In the genomic region with DNA sequence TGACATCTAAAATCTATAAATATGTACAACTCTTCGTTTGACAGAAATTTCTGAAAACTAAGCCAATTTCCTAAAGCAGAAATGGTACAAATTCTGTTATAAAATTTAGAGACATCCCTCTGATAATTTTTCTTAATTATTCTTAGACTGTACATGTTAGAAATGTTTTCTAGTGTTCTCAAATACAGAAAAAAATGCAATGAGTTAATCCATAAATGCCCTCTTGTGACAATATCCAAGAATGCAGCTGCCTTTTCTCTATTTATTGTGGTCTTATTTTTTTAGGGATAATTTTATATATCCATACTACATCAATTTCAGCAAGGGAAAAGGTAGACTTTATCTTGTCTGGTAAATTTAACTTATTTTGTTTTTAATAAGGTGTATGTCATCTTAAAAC, we compare ENCODE assay signal across 28 mouse cellular contexts.
DNase-seq lines count a peak whose midpoint lies in the region; ATAC-seq and TF ChIP-seq lines count a peak whose summit lies in the region.
"Had no signal": no experiment of that assay in that cellular context is flagged by ENCODE, and none has a peak within 500 bp of the region (broad histone marks: within the 10 kb centered on the region; RNA-seq: fewer than 3 reads in every experiment).

No protein-coding gene starts in this region.

- no peak overlapping the region for H3K27ac ChIP-seq in forebrain, embryonic 14.5 days (ENCODE audit: low read depth, low read length)
- H3K27ac ChIP-seq in forebrain, embryonic 11.5 days (ENCODE audit: low read depth, low read length), result no peak overlapping the region
- H3K27ac ChIP-seq in layer of hippocampus, adult 2 months, result peak overlapping the region; percentile 44
- H3K27ac ChIP-seq in midbrain, embryonic 11.5 days (ENCODE audit: low read depth, low read length), result no peak overlapping the region
- no peak overlapping the region for H3K27ac ChIP-seq in midbrain, embryonic 10.5 days (replicated peaks)
- H3K27ac ChIP-seq: embryonic facial prominence, embryonic 12.5 days; forebrain, embryonic 15.5 days; heart, embryonic 10.5 days; hindbrain, embryonic 15.5 days; intestine, embryonic 15.5 days; kidney, embryonic 15.5 days; limb, embryonic 12.5 days; stomach, embryonic 15.5 days had no signal

- no peak for TF ChIP-seq POLR2A in brain, embryonic 14.5 days (IDR thresholded peaks at IDR 0.05; ENCODE audit: borderline replicate concordance, extremely low read depth, insufficient read depth, insufficient read length, poor library complexity, severe bottlenecking)

- H3K9ac ChIP-seq in forebrain, embryonic 14.5 days (ENCODE audit: low read length), result no peak overlapping the region
- no peak overlapping the region for H3K9ac ChIP-seq in forebrain, embryonic 11.5 days (ENCODE audit: low read length)
- no peak overlapping the region for H3K9ac ChIP-seq in midbrain, embryonic 11.5 days (ENCODE audit: low read length)
- H3K9ac ChIP-seq: embryonic facial prominence, embryonic 12.5 days; forebrain, embryonic 15.5 days; hindbrain, embryonic 15.5 days; intestine, embryonic 15.5 days; kidney, embryonic 15.5 days; limb, embryonic 12.5 days; liver, postnatal 0 days; stomach, embryonic 15.5 days had no signal

- H3K4me3 ChIP-seq in forebrain, embryonic 14.5 days (ENCODE audit: low read depth, low read length), result no peak overlapping the region
- no peak overlapping the region for H3K4me3 ChIP-seq in forebrain, embryonic 11.5 days (ENCODE audit: low read depth, low read length)
- H3K4me3 ChIP-seq in layer of hippocampus, adult 2 months, result no peak overlapping the region
- no peak overlapping the region for H3K4me3 ChIP-seq in midbrain, embryonic 11.5 days (ENCODE audit: low read depth, low read length)
- no peak overlapping the region for H3K4me3 ChIP-seq in midbrain, embryonic 10.5 days
- H3K4me3 ChIP-seq: embryonic facial prominence, embryonic 12.5 days; erythroblast, embryonic 14.5 days; forebrain, embryonic 15.5 days; heart, embryonic 10.5 days; hindbrain, embryonic 15.5 days; intestine, embryonic 15.5 days; kidney, embryonic 15.5 days; limb, embryonic 12.5 days; stomach, embryonic 15.5 days had no signal

- no peak for ATAC-seq in forebrain, embryonic 14.5 days
- ATAC-seq in forebrain, embryonic 11.5 days (replicated peaks; ENCODE audit: low FRiP score), result no peak
- no peak for ATAC-seq in midbrain, embryonic 11.5 days (ENCODE audit: low FRiP score)
- ATAC-seq: forebrain, embryonic 15.5 days; intestine, embryonic 15.5 days; liver, postnatal 0 days; midbrain, embryonic 16.5 days; Patski had no signal

- peak; percentile 85 for TF ChIP-seq CTCF in layer of hippocampus, adult 2 months (conservative IDR thresholded peaks at IDR 0.05)
- TF ChIP-seq CTCF in brain, embryonic 14.5 days (IDR thresholded peaks at IDR 0.05; ENCODE audit: borderline replicate concordance, extremely low read depth, insufficient read depth, insufficient read length), result no peak

- H3K27me3 ChIP-seq in forebrain, embryonic 14.5 days (replicated peaks; ENCODE audit: control insufficient read depth, insufficient read depth, low read length), result no peaks in the 10 kb centered on the region
- no peaks in the 10 kb centered on the region for H3K27me3 ChIP-seq in forebrain, embryonic 11.5 days (ENCODE audit: control insufficient read depth, insufficient read depth, low read length)
- H3K27me3 ChIP-seq in midbrain, embryonic 11.5 days (ENCODE audit: control insufficient read depth, insufficient read depth, low read length), result no peaks in the 10 kb centered on the region
- H3K27me3 ChIP-seq in midbrain, embryonic 10.5 days (ENCODE audit: low read depth, poor library complexity, severe bottlenecking), result no peaks in the 10 kb centered on the region
- H3K27me3 ChIP-seq: embryonic facial prominence, embryonic 12.5 days; forebrain, embryonic 15.5 days; hindbrain, embryonic 15.5 days; intestine, embryonic 15.5 days; kidney, embryonic 15.5 days; limb, embryonic 12.5 days; stomach, embryonic 15.5 days had no signal

- peak; percentile 61 for DNase-seq in forebrain, embryonic 14.5 days (ENCODE audit: low spot score)
- DNase-seq in forebrain, embryonic 11.5 days (ENCODE audit: low spot score), result no peak
- no peak for DNase-seq in layer of hippocampus, adult 2 months (ENCODE audit: low spot score in 2 of 2)
- no peak for DNase-seq in layer of hippocampus, postnatal 25 days (ENCODE audit: extremely low spot score in 1 of 2, low spot score in 1 of 2)
- DNase-seq in midbrain, embryonic 11.5 days (ENCODE audit: low spot score, missing footprints), result peak; percentile 66
- no peak for DNase-seq in midbrain, embryonic 10.5 days (ENCODE audit: low spot score)
- peak; percentile 53 for DNase-seq in brain, embryonic 14.5 days (ENCODE audit: low read depth)
- DNase-seq in urinary bladder, postnatal 4 days (ENCODE audit: low spot score in 2 of 2), result no peak
- DNase-seq: adrenal gland, postnatal 36 days; cerebellum, adult 2 months; cerebellum, postnatal 25 days; gastrocnemius, postnatal 10 days; heart, postnatal 4 days; kidney, postnatal 4 days; liver, postnatal 0 days; lung, postnatal 14 days had no signal

- H3K4me2 ChIP-seq in forebrain, embryonic 14.5 days (ENCODE audit: low read length), result no peak overlapping the region
- no peak overlapping the region for H3K4me2 ChIP-seq in forebrain, embryonic 11.5 days (ENCODE audit: low read depth, low read length, severe bottlenecking)
- H3K4me2 ChIP-seq in midbrain, embryonic 11.5 days, result no peak overlapping the region
- H3K4me2 ChIP-seq: embryonic facial prominence, embryonic 12.5 days; forebrain, embryonic 15.5 days; hindbrain, embryonic 15.5 days; intestine, embryonic 15.5 days; kidney, embryonic 15.5 days; limb, embryonic 12.5 days; liver, embryonic 11.5 days; stomach, embryonic 15.5 days had no signal

- H3K9me3 ChIP-seq in forebrain, embryonic 14.5 days (replicated peaks; ENCODE audit: control insufficient read depth, low read length), result 0 out of 2 replicates have a peak, but pooled peaks cover 5% of the 10 kb centered on the region
- H3K9me3 ChIP-seq in forebrain, embryonic 11.5 days (ENCODE audit: control insufficient read depth, low read length), result no peaks in the 10 kb centered on the region; the same call in 1 of the 2 replicates
- no peaks in the 10 kb centered on the region for H3K9me3 ChIP-seq in midbrain, embryonic 11.5 days (ENCODE audit: control insufficient read depth, low read length)
- H3K9me3 ChIP-seq in midbrain, embryonic 10.5 days (replicated peaks), result no peaks in the 10 kb centered on the region; the same call in 1 of the 2 replicates
- H3K9me3 ChIP-seq: embryonic facial prominence, embryonic 12.5 days; forebrain, embryonic 15.5 days; heart, embryonic 10.5 days; hindbrain, embryonic 15.5 days; intestine, embryonic 15.5 days; kidney, embryonic 15.5 days; limb, embryonic 12.5 days; stomach, embryonic 15.5 days had no signal

- no peaks in the 10 kb centered on the region for H3K4me1 ChIP-seq in forebrain, embryonic 14.5 days (ENCODE audit: control insufficient read depth, insufficient read depth, low read length)
- no peaks in the 10 kb centered on the region for H3K4me1 ChIP-seq in forebrain, embryonic 11.5 days (replicated peaks; ENCODE audit: control insufficient read depth, insufficient read depth, low read length)
- H3K4me1 ChIP-seq in midbrain, embryonic 11.5 days (ENCODE audit: control insufficient read depth, insufficient read depth, low read length), result no peaks in the 10 kb centered on the region
- no peaks in the 10 kb centered on the region for H3K4me1 ChIP-seq in midbrain, embryonic 10.5 days
- H3K4me1 ChIP-seq: embryonic facial prominence, embryonic 12.5 days; forebrain, embryonic 15.5 days; heart, embryonic 10.5 days; hindbrain, embryonic 15.5 days; intestine, embryonic 15.5 days; kidney, embryonic 15.5 days; limb, embryonic 12.5 days; stomach, embryonic 15.5 days had no signal

- WGBS in forebrain, embryonic 14.5 days, result 68% methylated on average over 1 of the region's 1 CpGs
- 77% methylated on average over 1 of the region's 1 CpGs for WGBS in forebrain, embryonic 11.5 days
- 73% methylated on average over 1 of the region's 1 CpGs for WGBS in midbrain, embryonic 11.5 days
- 76% methylated on average over 1 of the region's 1 CpGs for WGBS in midbrain, embryonic 10.5 days

- no peaks in the 10 kb centered on the region for H3K36me3 ChIP-seq in forebrain, embryonic 14.5 days (ENCODE audit: control insufficient read depth, insufficient read depth, low read length)
- H3K36me3 ChIP-seq in forebrain, embryonic 11.5 days (ENCODE audit: control insufficient read depth, insufficient read depth, low read length), result no peaks in the 10 kb centered on the region
- no peaks in the 10 kb centered on the region for H3K36me3 ChIP-seq in midbrain, embryonic 11.5 days (ENCODE audit: control insufficient read depth, insufficient read depth, low read length)
- H3K36me3 ChIP-seq in midbrain, embryonic 10.5 days, result no peaks in the 10 kb centered on the region
- H3K36me3 ChIP-seq: embryonic facial prominence, embryonic 12.5 days; forebrain, embryonic 15.5 days; heart, embryonic 10.5 days; hindbrain, embryonic 15.5 days; intestine, embryonic 15.5 days; kidney, embryonic 15.5 days; limb, embryonic 12.5 days; stomach, embryonic 15.5 days had no signal

Comparison
In these comparisons a context has a peak if more than half of its experiments do, and no peak if none do; other contexts are left out.
1. DNase-seq: peak in forebrain, embryonic 14.5 days (single experiment), midbrain, embryonic 11.5 days (single experiment) and brain, embryonic 14.5 days (single experiment); none in forebrain, embryonic 11.5 days (single experiment), layer of hippocampus, adult 2 months (0 of 2), layer of hippocampus, postnatal 25 days (0 of 2), midbrain, embryonic 10.5 days (single experiment) and urinary bladder, postnatal 4 days (0 of 2).